Mouse (Mus musculus) midbrain, postnatal 0 days (tissue): ENCODE measurements around the gene D130043K22Rik. TPM values are rescaled to one million over a fixed set of nuclear protein-coding genes. Genes with fewer than 3 reads are reported as not detected.
A peak's percentile ranks its signal among the peaks of the same experiment; 100 is the strongest.

Experiments used
- ATAC-seq: fragments of 200-750 bp; cut with Nextera tagmentation; 2 replicates; pipeline ENCODE4 v1.8.0; 2017; ENCODE audit warnings: moderate number of reproducible peaks, mild to moderate bottlenecking, moderate TSS enrichment, moderate library complexity; ENCODE audit not compliant: low FRiP score
- DNase-seq: peaks from one replicate; pipeline ENCODE4 v3.0.0-alpha.2; 2015; ENCODE audit warnings: low spot score
- H3K27ac ChIP-seq: fragments of 300-500 bp; sonication (generic); 2 replicates; pipeline ENCODE4 v1.5.1; 2014; ENCODE audit warnings: low read depth, mild to moderate bottlenecking, low read length, mixed read lengths
- H3K27me3 ChIP-seq: fragments of 300-500 bp; sonication (generic); 2 replicates; pipeline ENCODE4 v1.6.1; 2014; ENCODE audit warnings: low read length, control low read depth, mixed read lengths; ENCODE audit not compliant: insufficient read depth
- H3K36me3 ChIP-seq: fragments of 300-500 bp; sonication (generic); 2 replicates; pipeline ENCODE4 v1.6.1; 2014; ENCODE audit warnings: low read length, control low read depth, mixed read lengths; ENCODE audit not compliant: insufficient read depth
- H3K4me1 ChIP-seq: fragments of 300-500 bp; sonication (generic); 2 replicates; pipeline ENCODE4 v1.6.1; 2014; ENCODE audit warnings: mild to moderate bottlenecking, control low read depth, antibody characterized with exemption, low read length, mixed read lengths; ENCODE audit not compliant: insufficient read depth
- H3K4me2 ChIP-seq: fragments of 300-500 bp; sonication (generic); 2 replicates; pipeline ENCODE4 v1.6.1; 2014; ENCODE audit warnings: low read depth, mild to moderate bottlenecking, low read length, mixed read lengths; ENCODE audit not compliant: poor library complexity, severe bottlenecking
- H3K4me3 ChIP-seq: fragments of 300-500 bp; sonication (generic); 2 replicates; pipeline ENCODE4 v1.5.1; 2014; ENCODE audit warnings: low read depth, mild to moderate bottlenecking, low read length, moderate library complexity
- H3K9ac ChIP-seq: fragments of 300-500 bp; sonication (generic); replicated peaks from 2 replicates; pipeline ENCODE4 v1.6.1; 2014; ENCODE audit warnings: mild to moderate bottlenecking, low read length, moderate library complexity, mixed read lengths; ENCODE audit not compliant: poor library complexity, severe bottlenecking
- H3K9me3 ChIP-seq: fragments of 300-500 bp; sonication (generic); 2 replicates; pipeline ENCODE4 v1.6.1; 2016; ENCODE audit warnings: low read length, control low read depth
- CTCF ChIP-seq: IDR thresholded peaks from 2 replicates; pipeline ENCODE4 v1.5.1; 2016; ENCODE audit warnings: antibody characterized with exemption, mild to moderate bottlenecking
- WGBS: fragments of 180-500 bp; shearing (Covaris S2); extraction: QIAGEN DNeasy Blood & Tissue Kit; methylation state at CpG from one replicate; pipeline ENCODE4 v1.1.7; 2014; 5-methylcytosine and 5-hydroxymethylcytosine counted together
- polyA plus RNA-seq: library from polyadenylated mRNA; unstranded; fragments of >200 nt; fragmentation: Nextera tagmentation; extraction: Ambion mirVana; gene quantifications from 2 replicates; pipeline ENCODE4 v1.2.1, GENCODE M21; 2015
- total RNA-seq: library from RNA; depleted of rRNA; stranded (reverse); fragments of >200 nt; gene quantifications from 2 replicates; pipeline ENCODE4 v1.2.3, GENCODE M21; 2014

D130043K22Rik gene
- total and polyA plus RNA-seq, 2 experiments from 2014 or later: 9.4 to 13.8 TPM

DNA sequence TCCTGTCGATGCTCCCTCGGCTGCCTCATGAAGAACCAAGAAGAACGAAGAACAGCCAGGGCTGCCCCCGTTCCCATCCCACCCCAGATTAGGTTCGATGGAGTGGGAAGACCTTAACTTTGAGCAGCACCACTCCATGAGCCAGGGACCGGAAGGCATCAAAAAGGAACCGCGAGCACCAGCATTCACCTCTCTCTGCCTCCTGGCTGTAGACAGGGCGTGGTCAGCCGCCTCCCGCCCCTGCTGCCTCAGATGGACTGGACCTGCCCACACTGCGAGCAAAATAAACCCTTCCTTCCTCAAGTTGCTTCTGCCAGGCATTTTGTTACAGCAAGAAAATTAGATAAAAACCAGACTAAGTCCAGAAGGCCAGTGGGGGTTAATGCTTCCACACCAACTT is 16.1 kb downstream of the D130043K22Rik start:
- Histone ChIP-seq H3K36me3 (peaks cover 12% of the 10 kb centered on the region), H3K27ac (no peak overlapping the region), H3K27me3 (no peaks in the 10 kb centered on the region), H3K9ac (no peak overlapping the region), H3K9me3 (no peaks in the 10 kb centered on the region), H3K4me2 (no peak overlapping the region), H3K4me1 (no peaks in the 10 kb centered on the region), H3K4me3 (no peak overlapping the region)
- 77% methylated on average over 12 of the region's 12 CpGs for WGBS
- DNase-seq (no peak), ATAC-seq (no peak)
- no peak for TF ChIP-seq CTCF

DNA sequence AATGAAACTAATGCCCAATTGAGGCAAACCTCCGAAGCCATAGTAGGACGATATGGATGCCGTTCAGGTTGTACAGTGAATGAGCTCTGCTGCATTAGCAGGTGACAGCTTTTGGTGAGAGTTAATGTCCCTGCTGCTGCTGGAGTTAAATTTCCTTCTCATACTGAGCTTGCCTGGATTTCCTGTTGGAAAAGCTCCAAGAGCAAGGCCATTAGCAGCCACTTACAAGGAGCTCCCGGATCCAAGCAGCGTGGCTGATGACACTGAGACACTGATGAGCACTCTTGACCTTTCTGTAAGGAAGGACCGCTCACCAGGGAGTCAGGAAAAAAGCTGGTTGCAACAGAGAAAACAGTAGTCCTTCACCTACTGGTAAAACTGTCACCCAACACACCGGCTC is 17.1 kb downstream of the D130043K22Rik start:
- H3K4me2 ChIP-seq: no peak overlapping the region
- ATAC-seq (no peak), DNase-seq (no peak)
- no peak for TF ChIP-seq CTCF
- no peaks in the 10 kb centered on the region for H3K9me3 ChIP-seq
- no peaks in the 10 kb centered on the region for H3K4me1 ChIP-seq
- 89% methylated on average over 7 of the region's 7 CpGs for WGBS
- no peak overlapping the region for H3K27ac ChIP-seq
- peaks cover 7% of the 10 kb centered on the region for H3K36me3 ChIP-seq
- no peak overlapping the region for H3K9ac ChIP-seq
- H3K27me3 ChIP-seq: no peaks in the 10 kb centered on the region
- H3K4me3 ChIP-seq: no peak overlapping the region

DNA sequence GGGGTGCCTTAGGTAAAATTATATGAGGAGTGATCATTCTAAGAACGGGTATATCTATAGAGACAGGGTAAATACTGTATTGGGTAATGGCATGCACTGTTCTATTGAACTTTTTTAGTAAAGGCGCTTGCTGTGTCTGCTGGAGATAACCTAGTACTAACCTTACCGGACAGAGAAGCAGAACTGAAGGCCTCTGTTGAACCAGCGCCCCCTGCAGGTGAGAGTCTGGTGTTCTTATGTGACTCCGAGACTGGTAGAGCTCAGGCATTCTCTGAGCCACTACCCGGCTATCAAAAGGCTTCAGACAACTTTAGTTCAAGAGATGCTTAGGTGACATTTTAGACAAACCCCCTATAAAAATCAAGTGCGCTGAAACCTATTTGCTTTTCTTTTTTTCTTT is 17.6 kb downstream of the D130043K22Rik start:
- WGBS: 66% methylated on average over 7 of the region's 7 CpGs
- Histone ChIP-seq H3K27me3 (no peaks in the 10 kb centered on the region), H3K4me1 (no peaks in the 10 kb centered on the region)

DNA sequence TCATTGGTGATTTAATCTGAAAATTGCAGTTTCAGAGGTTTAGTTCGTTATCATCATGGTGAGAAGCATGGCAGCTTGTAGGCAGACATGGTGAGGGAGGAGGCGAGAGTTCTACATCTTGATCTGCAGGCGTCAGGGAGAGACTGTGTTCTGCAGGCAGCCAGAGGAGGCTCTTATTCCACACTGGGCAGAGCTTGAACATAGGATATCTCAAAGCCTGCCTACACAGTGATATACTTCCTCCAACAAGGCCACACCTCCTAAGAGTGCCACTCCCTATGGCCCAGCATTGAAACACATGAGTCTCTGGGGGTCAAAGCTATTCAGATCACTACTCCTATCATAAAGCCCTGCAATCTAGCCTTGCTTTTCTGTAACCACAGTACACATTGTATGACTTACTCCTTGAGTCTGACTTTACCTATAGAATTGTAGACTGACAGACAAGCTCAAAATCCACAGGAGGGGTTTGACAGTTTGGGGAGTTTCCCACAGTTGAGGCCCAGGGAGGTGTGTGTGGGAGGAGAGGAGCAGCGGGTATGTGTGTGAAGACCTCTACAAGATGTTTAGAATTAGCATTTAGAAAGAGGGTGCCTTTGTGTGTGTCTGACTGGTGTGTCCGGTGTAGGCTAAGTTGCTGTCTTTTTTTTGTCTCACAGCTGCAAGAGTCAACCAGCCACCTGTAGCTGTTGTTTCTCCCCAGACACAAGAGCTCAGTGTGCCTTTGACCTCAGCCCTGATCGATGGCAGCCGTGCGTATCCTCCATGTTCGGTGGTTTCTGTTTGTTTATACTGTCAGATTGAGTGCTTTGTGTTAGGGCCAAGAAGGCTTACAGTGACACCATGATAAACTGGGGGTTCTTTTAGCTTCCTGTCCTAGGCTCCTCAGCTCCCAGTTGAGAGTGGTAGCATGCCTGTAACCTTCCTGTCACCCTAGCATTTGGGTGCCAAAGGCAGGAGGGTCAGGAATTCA is 21.8 kb downstream of the D130043K22Rik start:
- TF ChIP-seq CTCF: no peak
- ATAC-seq (no peak), DNase-seq (no peak)
- 69% methylated on average over 9 of the region's 9 CpGs for WGBS
- Histone ChIP-seq H3K9me3 (no peaks in the 10 kb centered on the region), H3K27me3 (no peaks in the 10 kb centered on the region), H3K4me1 (no peaks in the 10 kb centered on the region), H3K4me3 (no peak overlapping the region), H3K36me3 (no peaks in the 10 kb centered on the region; the same call in 1 of the 2 replicates), H3K9ac (no peak overlapping the region), H3K27ac (no peak overlapping the region), H3K4me2 (no peak overlapping the region)

More for the DNA sequence above, 17.6 kb downstream of the D130043K22Rik start:
- H3K4me2 ChIP-seq: no peak overlapping the region
- no peak overlapping the region for H3K9ac ChIP-seq
- ATAC-seq: no peak
- DNase-seq: no peak
- no peak overlapping the region for H3K27ac ChIP-seq
- peaks cover 4% of the 10 kb centered on the region for H3K36me3 ChIP-seq
- no peak overlapping the region for H3K4me3 ChIP-seq
- H3K9me3 ChIP-seq: no peaks in the 10 kb centered on the region
- TF ChIP-seq CTCF: peak; percentile 37

DNA sequence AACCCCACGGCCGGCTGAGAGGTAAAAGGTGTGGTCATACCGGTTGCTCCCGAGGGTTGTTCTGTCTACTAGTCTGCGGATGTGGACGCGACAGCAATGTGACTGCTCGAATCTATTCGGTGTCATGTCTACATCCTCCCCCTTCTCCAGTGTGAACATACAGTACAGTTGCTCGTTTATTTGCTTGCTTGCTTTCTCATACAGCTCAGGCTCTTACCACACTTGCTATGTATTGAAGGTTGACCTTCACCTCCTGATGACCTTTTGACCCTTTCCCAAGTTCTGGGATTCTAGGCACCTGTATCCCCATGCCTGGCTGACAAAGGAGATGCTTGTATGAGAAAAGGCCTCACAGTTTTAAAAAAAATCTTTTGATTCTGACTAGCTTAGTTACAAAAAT is 22.9 kb downstream of the D130043K22Rik start:
- Histone ChIP-seq H3K36me3 (no peaks in the 10 kb centered on the region; the same call in 1 of the 2 replicates), H3K4me1 (no peaks in the 10 kb centered on the region), H3K9ac (no peak overlapping the region), H3K27ac (no peak overlapping the region), H3K4me2 (no peak overlapping the region), H3K4me3 (no peak overlapping the region), H3K27me3 (no peaks in the 10 kb centered on the region), H3K9me3 (no peaks in the 10 kb centered on the region)
- WGBS: 94% methylated on average over 10 of the region's 10 CpGs
- DNase-seq (no peak), ATAC-seq (no peak)
- no peak for TF ChIP-seq CTCF

DNA sequence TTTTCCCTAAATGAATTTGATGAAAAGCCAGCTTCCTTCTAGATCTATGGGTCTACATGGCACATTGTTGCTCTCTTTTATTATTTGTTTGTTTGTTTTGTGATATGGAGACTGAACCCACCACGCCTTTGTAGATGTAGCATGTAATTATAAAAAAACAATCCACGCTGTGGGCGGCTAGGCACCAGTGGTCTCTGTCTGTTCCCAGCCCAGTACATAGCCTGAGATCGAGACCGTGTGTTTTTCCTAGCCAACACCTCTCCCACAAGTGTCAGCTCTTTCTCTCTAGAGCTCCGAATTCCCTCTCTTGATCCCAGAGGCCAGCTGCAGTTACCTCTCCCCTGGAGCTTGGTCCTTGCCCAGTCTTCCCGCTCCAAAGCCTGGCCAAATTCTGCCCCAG is 23.3 kb downstream of the D130043K22Rik start:
- no peak overlapping the region for H3K4me3 ChIP-seq

More for the DNA sequence above, 23.3 kb downstream of the D130043K22Rik start:
- H3K4me2 ChIP-seq: no peak overlapping the region
- H3K36me3 ChIP-seq: no peaks in the 10 kb centered on the region; the same call in 1 of the 2 replicates
- no peak for TF ChIP-seq CTCF
- H3K9ac ChIP-seq: no peak overlapping the region
- WGBS: 83% methylated on average over 7 of the region's 7 CpGs
- H3K27ac ChIP-seq: no peak overlapping the region
- no peaks in the 10 kb centered on the region for H3K4me1 ChIP-seq
- ATAC-seq: no peak
- no peaks in the 10 kb centered on the region for H3K9me3 ChIP-seq
- DNase-seq: no peak
- H3K27me3 ChIP-seq: no peaks in the 10 kb centered on the region
